Mouse (Mus musculus) heart, adult 2 months (tissue): ENCODE measurements around the gene Ralgps2.

Experiments used
- CTCF ChIP-seq: fragments of 200-600 bp; IDR thresholded peaks from 2 replicates; pipeline ENCODE4 v1.8.1; 2022; ENCODE audit warnings: antibody characterized with exemption, mild to moderate bottlenecking, moderate library complexity
- EP300 ChIP-seq: fragments of 200-500 bp; IDR thresholded peaks from 2 replicates; pipeline ENCODE4 v1.6.1; 2011; ENCODE audit warnings: low read depth, low read length, control low read depth; ENCODE audit not compliant: insufficient read depth
- POLR2A ChIP-seq: fragments of 200-500 bp; IDR thresholded peaks from 2 replicates; pipeline ENCODE4 v1.6.1; 2011; ENCODE audit warnings: mild to moderate bottlenecking, low read depth, low read length, control low read depth; ENCODE audit not compliant: insufficient read depth

- TF ChIP-seq CTCF, result no peak
- no peak for TF ChIP-seq POLR2A
- TF ChIP-seq EP300, result no peak
Observed at GRCm38 (mm10) chr1:156796251-156796650, 143.2 kb downstream of the Ralgps2 start.
